Mouse (Mus musculus) liver, embryonic 14.5 days (tissue): ENCODE data around the gene Ptpra.

Source experiments
- CTCF ChIP-seq: IDR thresholded peaks from 2 replicates; pipeline ENCODE4 v1.5.1; 2016; ENCODE audit warnings: antibody characterized with exemption, low read depth, control low read depth
- EP300 ChIP-seq: IDR thresholded peaks from 2 replicates; pipeline ENCODE4 v1.6.1; 2016; ENCODE audit warnings: antibody characterized with exemption, low read depth

DNA sequence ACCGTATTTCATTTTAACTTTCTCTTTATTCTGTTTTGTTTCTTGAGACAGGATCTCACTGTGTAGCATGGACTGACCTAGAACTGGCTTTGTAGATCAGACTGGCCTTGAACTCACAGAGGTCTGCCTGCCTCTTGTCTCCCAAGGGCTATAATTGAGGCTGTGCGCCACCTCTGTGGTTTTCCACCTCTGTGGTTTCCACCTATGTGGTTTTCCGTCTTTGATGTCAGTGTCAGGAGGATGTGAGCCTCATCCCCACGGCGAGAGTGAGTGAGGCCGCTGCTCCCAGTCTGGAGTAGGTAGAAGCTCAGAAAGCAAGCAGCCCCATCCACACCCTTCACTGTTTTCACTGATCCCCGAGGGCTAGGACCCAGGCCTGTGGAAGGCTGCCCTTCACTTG is 104.8 kb downstream of the Ptpra start:
- TF ChIP-seq CTCF (no peak), EP300 (no peak)
